Mouse (Mus musculus) CH12.LX (cell line): ENCODE measurements around the gene Maats1. TPM values are rescaled to one million over a fixed set of nuclear protein-coding genes. Genes with fewer than 3 reads are reported as not detected.
A peak's percentile ranks its signal among the peaks of the same experiment; 100 is the strongest.

Source experiments
- DNase-seq: peaks from one replicate; pipeline ENCODE4 v3.0.0-alpha.2; 2013; ENCODE audit errors: extremely low read depth
- H3K27ac ChIP-seq: 2 replicates; pipeline ENCODE4 v1.5.1; 2012; ENCODE audit warnings: low read depth, mild to moderate bottlenecking, control low read depth, moderate library complexity; ENCODE audit not compliant: insufficient read depth
- H3K27me3 ChIP-seq: replicated peaks from 2 replicates; pipeline ENCODE3; 2012; ENCODE audit warnings: inconsistent platforms
- H3K36me3 ChIP-seq, 2 experiments: replicated peaks in 1 of 2; 2 replicates each; pipeline versions ENCODE3 to v1.6.1; 2012; ENCODE audit warnings: inconsistent platforms in 1 of 2, low read length in 1 of 2, mild to moderate bottlenecking in 1 of 2, mixed read lengths in 1 of 2, moderate library complexity in 1 of 2; ENCODE audit not compliant: control insufficient read depth in 1 of 2, insufficient read depth in 1 of 2
- H3K4me1 ChIP-seq, 2 experiments: 2 replicates each; pipeline ENCODE4 v1.6.1; 2012; ENCODE audit warnings: inconsistent platforms in 1 of 2, moderate library complexity in 1 of 2; ENCODE audit not compliant: insufficient read depth in 2 of 2, control insufficient read depth in 1 of 2
- H3K4me2 ChIP-seq: 2 replicates; pipeline ENCODE4 v1.6.1; 2012; ENCODE audit warnings: low read depth, mild to moderate bottlenecking, control low read depth; ENCODE audit not compliant: poor library complexity, insufficient read depth, severe bottlenecking
- H3K4me3 ChIP-seq, 3 experiments: fragments of 150-350 bp in 1 of 3; sonication (generic) in 1 of 3; replicated peaks in 1 of 3; 2 replicates each; pipeline versions ENCODE3 to v1.5.1; 2011 to 2012; ENCODE audit warnings: low read depth in 2 of 3, low read length in 2 of 3, mild to moderate bottlenecking in 2 of 3, moderate library complexity in 2 of 3, control low read depth in 1 of 3, improper control_type of control experiment in 1 of 3, inconsistent platforms in 1 of 3, mixed read lengths in 1 of 3; ENCODE audit not compliant: poor library complexity in 1 of 3
- H3K79me2 ChIP-seq: replicated peaks from 2 replicates; pipeline ENCODE4 v1.6.1; 2012; ENCODE audit warnings: mild to moderate bottlenecking, moderate library complexity; ENCODE audit not compliant: control insufficient read depth, poor library complexity, insufficient read depth, severe bottlenecking; ENCODE audit errors: extremely low read depth
- H3K9ac ChIP-seq: 2 replicates; pipeline ENCODE4 v1.6.1; 2012; ENCODE audit warnings: low read depth, mild to moderate bottlenecking, control low read depth, moderate library complexity; ENCODE audit not compliant: insufficient read depth
- H3K9me3 ChIP-seq: replicated peaks from 2 replicates; pipeline ENCODE3; 2012; ENCODE audit warnings: low read length, inconsistent platforms, mixed read lengths
- BHLHE40 ChIP-seq: IDR thresholded peaks from 2 replicates; pipeline ENCODE4 v1.6.1; 2011; ENCODE audit warnings: mild to moderate bottlenecking, low read depth, low read length, improper control_type of control experiment
- CHD2 ChIP-seq: IDR thresholded peaks from 2 replicates; pipeline ENCODE4 v1.6.1; 2011; ENCODE audit warnings: low read length, improper control_type of control experiment
- CTCF ChIP-seq, 2 experiments: IDR thresholded peaks in 1 of 2; conservative IDR thresholded peaks in 1 of 2; 2 replicates each; pipeline ENCODE4 v1.5.1; 2011 to 2012; ENCODE audit warnings: low read depth in 2 of 2, low read length in 2 of 2, improper control_type of control experiment in 1 of 2, inconsistent platforms in 1 of 2, mild to moderate bottlenecking in 1 of 2, moderate library complexity in 1 of 2
- ELF1 ChIP-seq: IDR thresholded peaks from 2 replicates; pipeline ENCODE4 v1.6.1; 2014; ENCODE audit warnings: low read depth, mild to moderate bottlenecking, inconsistent platforms, low read length, improper control_type of control experiment
- EP300 ChIP-seq: IDR thresholded peaks from 2 replicates; pipeline ENCODE4 v1.6.1; 2011; ENCODE audit warnings: low read length, improper control_type of control experiment
- ETS1 ChIP-seq: conservative IDR thresholded peaks from 2 replicates; pipeline ENCODE4 v1.6.1; 2012; ENCODE audit warnings: low read depth, mild to moderate bottlenecking, inconsistent platforms, low read length, improper control_type of control experiment, moderate library complexity
- HCFC1 ChIP-seq: IDR thresholded peaks from 2 replicates; pipeline ENCODE4 v1.6.1; 2012; ENCODE audit warnings: low read depth, mild to moderate bottlenecking, inconsistent platforms, low read length, improper control_type of control experiment
- IRF4 ChIP-seq: IDR thresholded peaks from 2 replicates; pipeline ENCODE4 v1.6.1; 2014; ENCODE audit warnings: low read depth, mild to moderate bottlenecking, inconsistent platforms, low read length, improper control_type of control experiment
- JUND ChIP-seq: conservative IDR thresholded peaks from 2 replicates; pipeline ENCODE4 v1.6.1; 2011; ENCODE audit warnings: low read depth, low read length, improper control_type of control experiment
- MAX ChIP-seq: IDR thresholded peaks from 2 replicates; pipeline ENCODE4 v1.6.1; 2011; ENCODE audit warnings: low read length, improper control_type of control experiment
- MAZ ChIP-seq: IDR thresholded peaks from 2 replicates; pipeline ENCODE4 v1.6.1; 2012; ENCODE audit warnings: low read depth, mild to moderate bottlenecking, inconsistent platforms, low read length, improper control_type of control experiment, moderate library complexity
- MYC ChIP-seq: IDR thresholded peaks from 2 replicates; pipeline ENCODE4 v1.6.1; 2011; ENCODE audit warnings: low read depth, mild to moderate bottlenecking, improper control_type of control experiment, low read length
- NELFE ChIP-seq: IDR thresholded peaks from 2 replicates; pipeline ENCODE4 v1.6.1; 2011; ENCODE audit warnings: low read depth, low read length, improper control_type of control experiment
- PAX5 ChIP-seq: IDR thresholded peaks from 2 replicates; pipeline ENCODE4 v1.6.1; 2012; ENCODE audit warnings: low read length, inconsistent platforms, mixed read lengths
- POLR2A ChIP-seq: IDR thresholded peaks from 2 replicates; pipeline ENCODE4 v1.6.1; 2011; ENCODE audit warnings: low read depth, mild to moderate bottlenecking, improper control_type of control experiment, low read length
- RCOR1 ChIP-seq: conservative IDR thresholded peaks from 2 replicates; pipeline ENCODE4 v1.6.1; 2012; ENCODE audit warnings: low read depth, mild to moderate bottlenecking, inconsistent platforms, low read length, improper control_type of control experiment
- SMC3 ChIP-seq: IDR thresholded peaks from 2 replicates; pipeline ENCODE4 v1.6.1; 2011; ENCODE audit warnings: low read depth, low read length, improper control_type of control experiment
- TBP ChIP-seq: conservative IDR thresholded peaks from 2 replicates; pipeline ENCODE4 v1.6.1; 2011; ENCODE audit warnings: low read depth, low read length, improper control_type of control experiment
- TCF12 ChIP-seq: IDR thresholded peaks from 2 replicates; pipeline ENCODE4 v1.6.1; 2014; ENCODE audit warnings: low read depth, mild to moderate bottlenecking, inconsistent platforms, low read length, improper control_type of control experiment
- UBTF ChIP-seq: IDR thresholded peaks from 2 replicates; pipeline ENCODE4 v1.6.1; 2012; ENCODE audit warnings: low read depth, mild to moderate bottlenecking, inconsistent platforms, low read length, improper control_type of control experiment, moderate library complexity
- ZC3H11A ChIP-seq: IDR thresholded peaks from 2 replicates; pipeline ENCODE4 v1.6.1; 2012; ENCODE audit warnings: low read depth, mild to moderate bottlenecking, inconsistent platforms, low read length, improper control_type of control experiment
- ZMIZ1 ChIP-seq: IDR thresholded peaks from 2 replicates; pipeline ENCODE4 v1.6.1; 2012; ENCODE audit warnings: low read depth, mild to moderate bottlenecking, inconsistent platforms, low read length, improper control_type of control experiment
- dilution Hi-C: fragments of 300-500 bp; cut with MboI; formaldehyde crosslinking; loops from 2 replicates; pipeline ENCODE4 v1.14.3; 2020; ENCODE audit warnings: low sequenced_read_pairs; ENCODE audit not compliant: extremely low pct_unique_long_range_greater_than_20kb, extremely low pct_ligation_motif_present
- in situ Hi-C: fragments of 300-500 bp; cut with MboI; formaldehyde crosslinking; loops from 3 replicates; pipeline ENCODE4 v1.14.3; 2019; ENCODE audit warnings: low sequenced_read_pairs, low pct_ligation_motif_present, low pct_unique_long_range_greater_than_20kb, mixed read lengths
- polyA plus RNA-seq: library from polyadenylated mRNA; unstranded; fragments of >175 nt; gene quantifications from 2 replicates; pipeline ENCODE4 v1.2.1, GENCODE M21; 2012; ENCODE audit warnings: low read depth; ENCODE audit not compliant: insufficient read length
- total RNA-seq, 2 experiments: library from RNA; depleted of rRNA; stranded (reverse); fragments of 300-350 nt in 1 of 2; fragments of >200 nt in 1 of 2; gene quantifications; 2 replicates each; pipeline ENCODE4 v1.2.3; 2012 to 2014

The Maats1 gene
- total and polyA plus RNA-seq, 3 experiments = 1.9 to 3.9 (median 2.0) TPM

- TF ChIP-seq ETS1 (peak; percentile 98), IRF4 (peak; percentile 93), MAZ (peak; percentile 98), RCOR1 (peak; percentile 97), ZMIZ1 (no peak; the same call in 1 of the 2 replicates), ZC3H11A (no peak), ELF1 (peak; percentile 42; the same call in 1 of the 2 replicates), BHLHE40 (peak; percentile 90)
Observed at GRCm38 (mm10) chr16:38379088-38379487, 37.1 kb upstream of the Maats1 start (continued).

DNA sequence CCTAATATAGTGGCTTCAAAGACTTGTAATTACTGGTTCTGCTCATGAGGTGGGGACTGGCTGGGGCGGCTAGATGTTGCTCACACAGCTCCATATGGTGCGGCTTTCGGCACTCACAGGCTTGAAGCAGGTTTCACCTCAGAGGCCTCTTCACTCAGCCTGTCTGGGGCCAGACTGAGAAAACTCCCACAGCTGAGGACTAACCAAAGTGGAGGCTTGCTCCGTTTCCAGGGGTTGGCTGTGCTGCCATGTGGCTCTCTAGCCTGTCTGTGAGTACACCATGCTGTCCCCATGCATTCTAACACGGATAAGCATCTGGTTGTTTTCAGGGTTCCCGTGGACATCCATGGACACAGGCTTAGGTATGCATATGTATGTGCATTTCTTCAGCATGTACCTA, 36.6 kb upstream of the Maats1 start:
- in situ Hi-C loops (no loop called here), dilution Hi-C loops (no loop called here)
- Histone ChIP-seq H3K4me3 (peak overlapping the region in 1 of 3 experiments; percentile 24), H3K27ac (peak overlapping the region; percentile 97), H3K4me2 (peak overlapping the region; percentile 84), H3K36me3 (no peaks in the 10 kb centered on the region), H3K4me1 (peaks cover 47 to 67% of the 10 kb centered on the region in 2 experiments), H3K79me2 (no peaks in the 10 kb centered on the region), H3K9me3 (no peaks in the 10 kb centered on the region), H3K9ac (peak overlapping the region; percentile 77), H3K27me3 (peaks cover 2% of the 10 kb centered on the region)
- DNase-seq = peak; percentile 75
- TF ChIP-seq UBTF = 0 out of 2 replicates have a peak, but pooled peaks have one; percentile 64
- peak; percentile 35 for TF ChIP-seq SMC3
- 0 out of 2 replicates have a peak, but pooled peaks have one; percentile 21 for TF ChIP-seq NELFE
- no peak for TF ChIP-seq CTCF (conservative IDR thresholded peaks at IDR 0.05 in 1 of 2, IDR thresholded peaks at IDR 0.05 in 1 of 2; ENCODE audit: low read depth in 2 of 2, low read length in 2 of 2)
- TF ChIP-seq TCF12 = no peak
- TF ChIP-seq BHLHE40 = no peak
- no peak for TF ChIP-seq CHD2
- TF ChIP-seq JUND = no peak
- no peak for TF ChIP-seq ZMIZ1
- TF ChIP-seq ELF1 = no peak
- peak; percentile 72; the same call in 1 of the 2 replicates for TF ChIP-seq MYC
- peak; percentile 88 for TF ChIP-seq MAX
- peak; percentile 52 for TF ChIP-seq POLR2A

DNA sequence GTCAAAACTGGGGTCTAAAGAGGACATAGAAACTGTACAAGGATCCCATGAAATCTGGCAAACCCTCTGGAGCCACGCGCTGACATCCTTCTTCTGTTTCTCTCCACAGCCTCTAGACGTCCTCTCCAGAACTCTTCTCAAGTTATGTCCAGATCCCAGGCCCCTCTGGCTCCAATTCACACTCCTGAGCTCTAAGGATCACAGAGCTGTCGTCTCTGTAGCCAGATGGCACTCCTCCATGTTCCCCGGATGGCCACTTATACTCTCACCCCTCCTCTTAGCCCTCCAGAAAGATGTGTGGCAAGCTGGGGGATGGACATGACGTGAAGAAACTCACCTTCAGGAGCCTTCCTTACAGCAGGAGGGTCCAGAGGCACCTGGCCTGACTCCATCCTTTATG, 35.6 kb upstream of the Maats1 start:
- dilution Hi-C loops = no loop called here
- Histone ChIP-seq H3K27ac (peak overlapping the region; percentile 93), H3K4me2 (no peak overlapping the region), H3K4me3 (no peak overlapping the region), H3K27me3 (peaks cover 2% of the 10 kb centered on the region), H3K79me2 (no peaks in the 10 kb centered on the region), H3K4me1 (peaks cover 53 to 77% of the 10 kb centered on the region in 2 experiments), H3K36me3 (no peaks in the 10 kb centered on the region), H3K9me3 (no peaks in the 10 kb centered on the region), H3K9ac (0 out of 2 replicates have a peak overlapping the region, but pooled peaks have one; percentile 49)
- in situ Hi-C loops = no loop called here
- TF ChIP-seq ZMIZ1 (no peak), RCOR1 (no peak), POLR2A (peak; percentile 25; the same call in 1 of the 2 replicates), EP300 (no peak), HCFC1 (no peak), MYC (no peak), TBP (0 out of 2 replicates have a peak, but pooled peaks have one; percentile 5), PAX5 (no peak)
- DNase-seq = no peak
